Mouse (Mus musculus) midbrain, embryonic 15.5 days (tissue): ENCODE data around the gene Ccdc157. TPM values are rescaled to one million over a fixed set of nuclear protein-coding genes. Genes with fewer than 3 reads are reported as not detected.
"Not testable (repeated sequence)": the region's sequence is repeated elsewhere in the genome, so short reads cannot be mapped to it uniquely, and the experiment has no call there.

ENCODE experiments used
- ATAC-seq: fragments of 200-750 bp; cut with Nextera tagmentation; replicated peaks from 2 replicates; pipeline ENCODE4 v1.8.0; 2017; ENCODE audit warnings: moderate TSS enrichment
- H3K27ac ChIP-seq: fragments of 300-500 bp; sonication (generic); 2 replicates; pipeline ENCODE4 v1.5.1; 2015; ENCODE audit warnings: mild to moderate bottlenecking, inconsistent platforms
- H3K27me3 ChIP-seq: fragments of 300-500 bp; sonication (generic); replicated peaks from 2 replicates; pipeline ENCODE4 v1.6.1; 2015; ENCODE audit warnings: inconsistent platforms
- H3K36me3 ChIP-seq: fragments of 300-500 bp; sonication (generic); replicated peaks from 2 replicates; pipeline ENCODE4 v1.6.1; 2015; ENCODE audit warnings: inconsistent platforms
- H3K4me1 ChIP-seq: fragments of 300-500 bp; sonication (generic); 2 replicates; pipeline ENCODE4 v1.6.1; 2015; ENCODE audit warnings: inconsistent platforms
- H3K4me2 ChIP-seq: fragments of 300-500 bp; sonication (generic); 2 replicates; pipeline ENCODE4 v1.6.1; 2015; ENCODE audit warnings: inconsistent platforms, mild to moderate bottlenecking, moderate library complexity
- H3K4me3 ChIP-seq: fragments of 300-500 bp; sonication (generic); 2 replicates; pipeline ENCODE4 v1.5.1; 2015; ENCODE audit warnings: mild to moderate bottlenecking, inconsistent platforms
- H3K9ac ChIP-seq: fragments of 300-500 bp; sonication (generic); 2 replicates; pipeline ENCODE4 v1.6.1; 2015; ENCODE audit warnings: mild to moderate bottlenecking, inconsistent platforms
- H3K9me3 ChIP-seq: fragments of 300-500 bp; sonication (generic); 2 replicates; pipeline ENCODE4 v1.6.1; 2016; ENCODE audit warnings: inconsistent platforms
- WGBS: fragments of 180-500 bp; shearing (Covaris S2); methylation state at CpG from one replicate; pipeline ENCODE4 v1.1.7; 2015; ENCODE audit warnings: mixed read lengths; 5-methylcytosine and 5-hydroxymethylcytosine counted together
- polyA plus RNA-seq: library from polyadenylated mRNA; unstranded; fragments of >200 nt; fragmentation: Nextera tagmentation; extraction: Ambion mirVana; gene quantifications from 2 replicates; pipeline ENCODE4 v1.2.1, GENCODE M21; 2015

The Ccdc157 gene
- polyA plus RNA-seq, 1 experiment from 2014 or later = 9.0 TPM

GRCm38 (mm10) chr11:4122226-4122625, 37.9 kb downstream of the Ccdc157 start:
- Histone ChIP-seq H3K9me3 (no peaks in the 10 kb centered on the region), H3K4me2 (no peak overlapping the region), H3K9ac (no peak overlapping the region), H3K27ac (no peak overlapping the region), H3K36me3 (no peaks in the 10 kb centered on the region), H3K4me1 (peaks cover 12% of the 10 kb centered on the region; the same call in 1 of the 2 replicates), H3K4me3 (no peak overlapping the region), H3K27me3 (no peaks in the 10 kb centered on the region)
- ATAC-seq = no peak
- 90% methylated on average over 5 of the region's 5 CpGs for WGBS

- no peak overlapping the region for H3K9ac ChIP-seq
- WGBS = 86% methylated on average over 3 of the region's 3 CpGs
Observed at GRCm38 (mm10) chr11:4121691-4122090, 38.4 kb downstream of the Ccdc157 start.

GRCm38 (mm10) chr11:4119635-4120034, 40.5 kb downstream of the Ccdc157 start:
- Histone ChIP-seq H3K27me3 (no peaks in the 10 kb centered on the region), H3K4me2 (no peak overlapping the region)
- WGBS = 84% methylated on average over 5 of the region's 5 CpGs

More at GRCm38 (mm10) chr11:4121691-4122090, 38.4 kb downstream of the Ccdc157 start:
- ATAC-seq = no peak
- H3K4me3 ChIP-seq = no peak overlapping the region
- no peak overlapping the region for H3K4me2 ChIP-seq
- H3K27me3 ChIP-seq = no peaks in the 10 kb centered on the region
- peaks cover 17% of the 10 kb centered on the region; the same call in 1 of the 2 replicates for H3K4me1 ChIP-seq
- H3K27ac ChIP-seq = no peak overlapping the region
- H3K9me3 ChIP-seq = no peaks in the 10 kb centered on the region
- H3K36me3 ChIP-seq = no peaks in the 10 kb centered on the region

GRCm38 (mm10) chr11:4118081-4118921, 41.8 kb downstream of the Ccdc157 start:
- Histone ChIP-seq H3K9ac (peak overlapping the region; percentile 66), H3K27me3 (no peaks in the 10 kb centered on the region), H3K4me1 (peaks cover 22% of the 10 kb centered on the region; the same call in 1 of the 2 replicates), H3K27ac (peak overlapping the region; percentile 64; the same call in 1 of the 2 replicates), H3K4me2 (peak overlapping the region; percentile 87), H3K9me3 (no peaks in the 10 kb centered on the region), H3K4me3 (peak overlapping the region; percentile 57), H3K36me3 (no peaks in the 10 kb centered on the region)
- ATAC-seq = peak; percentile 70
- 2% methylated on average over 41 of the region's 41 CpGs for WGBS

More at GRCm38 (mm10) chr11:4119635-4120034, 40.5 kb downstream of the Ccdc157 start:
- no peak overlapping the region for H3K27ac ChIP-seq
- ATAC-seq = no peak
- H3K4me1 ChIP-seq = peaks cover 22% of the 10 kb centered on the region; the same call in 1 of the 2 replicates
- no peak overlapping the region for H3K9ac ChIP-seq
- no peaks in the 10 kb centered on the region for H3K9me3 ChIP-seq
- H3K36me3 ChIP-seq = no peaks in the 10 kb centered on the region
- no peak overlapping the region for H3K4me3 ChIP-seq

- Histone ChIP-seq H3K4me3 (peak overlapping the region; percentile 57), H3K4me2 (peak overlapping the region; percentile 87), H3K36me3 (no peaks in the 10 kb centered on the region), H3K27ac (no peak overlapping the region), H3K4me1 (peaks cover 22% of the 10 kb centered on the region; the same call in 1 of the 2 replicates), H3K9ac (peak overlapping the region; percentile 66), H3K27me3 (no peaks in the 10 kb centered on the region), H3K9me3 (no peaks in the 10 kb centered on the region)
- ATAC-seq = 0 out of 2 replicates have a peak, but pooled peaks have one; percentile 7
- 17% methylated on average over 3 of the region's 3 CpGs for WGBS
Observed at GRCm38 (mm10) chr11:4117372-4118071, 42.6 kb downstream of the Ccdc157 start.

GRCm38 (mm10) chr11:4116458-4117141, 43.5 kb downstream of the Ccdc157 start:
- Histone ChIP-seq H3K4me2 (no peak overlapping the region; the same call in 1 of the 2 replicates), H3K27me3 (no peaks in the 10 kb centered on the region), H3K9me3 (no peaks in the 10 kb centered on the region), H3K27ac (no peak overlapping the region), H3K4me1 (peaks cover 22% of the 10 kb centered on the region; the same call in 1 of the 2 replicates), H3K9ac (no peak overlapping the region), H3K36me3 (no peaks in the 10 kb centered on the region), H3K4me3 (no peak overlapping the region)
- 66% methylated on average over 11 of the region's 11 CpGs for WGBS
- ATAC-seq = no peak

GRCm38 (mm10) chr11:4115407-4115806, 44.7 kb downstream of the Ccdc157 start:
- ATAC-seq = no peak
- Histone ChIP-seq H3K4me1 (peaks cover 22% of the 10 kb centered on the region; the same call in 1 of the 2 replicates), H3K4me3 (no peak overlapping the region), H3K36me3 (no peaks in the 10 kb centered on the region), H3K9ac (no peak overlapping the region), H3K9me3 (no peaks in the 10 kb centered on the region), H3K4me2 (no peak overlapping the region), H3K27me3 (no peaks in the 10 kb centered on the region), H3K27ac (no peak overlapping the region)
- WGBS = 93% methylated on average over 4 of the region's 4 CpGs

- H3K4me1 ChIP-seq = peaks cover 22% of the 10 kb centered on the region; the same call in 1 of the 2 replicates
- H3K27ac ChIP-seq, H3K4me3 ChIP-seq, H3K27me3 ChIP-seq, H3K4me2 ChIP-seq, H3K36me3 ChIP-seq, ATAC-seq, H3K9me3 ChIP-seq, H3K9ac ChIP-seq: not testable (repeated sequence)
- 76% methylated on average over 6 of the region's 6 CpGs for WGBS
Observed at GRCm38 (mm10) chr11:4114541-4114940, 45.6 kb downstream of the Ccdc157 start.

- Histone ChIP-seq H3K4me3 (no peak overlapping the region), H3K4me2 (no peak overlapping the region), H3K9me3 (no peaks in the 10 kb centered on the region), H3K27me3 (no peaks in the 10 kb centered on the region), H3K36me3 (no peaks in the 10 kb centered on the region), H3K4me1 (peaks cover 22% of the 10 kb centered on the region; the same call in 1 of the 2 replicates), H3K9ac (no peak overlapping the region), H3K27ac (no peak overlapping the region)
- ATAC-seq = no peak
- WGBS = 85% methylated on average over 6 of the region's 6 CpGs
Observed at GRCm38 (mm10) chr11:4113970-4114369, 46.1 kb downstream of the Ccdc157 start.

GRCm38 (mm10) chr11:4113496-4113895, 46.6 kb downstream of the Ccdc157 start:
- Histone ChIP-seq H3K4me2 (no peak overlapping the region), H3K9me3 (no peaks in the 10 kb centered on the region), H3K27me3 (no peaks in the 10 kb centered on the region), H3K27ac (no peak overlapping the region), H3K4me1 (peaks cover 22% of the 10 kb centered on the region; the same call in 1 of the 2 replicates), H3K36me3 (no peaks in the 10 kb centered on the region), H3K4me3 (no peak overlapping the region), H3K9ac (no peak overlapping the region)
- 88% methylated on average over 4 of the region's 4 CpGs for WGBS
- no peak for ATAC-seq

GRCm38 (mm10) chr11:4112861-4113260, 47.2 kb downstream of the Ccdc157 start:
- Histone ChIP-seq H3K36me3 (no peaks in the 10 kb centered on the region), H3K4me1 (peaks cover 16% of the 10 kb centered on the region; the same call in 1 of the 2 replicates), H3K27ac (no peak overlapping the region), H3K9me3 (no peaks in the 10 kb centered on the region), H3K9ac (no peak overlapping the region), H3K27me3 (no peaks in the 10 kb centered on the region), H3K4me3 (no peak overlapping the region), H3K4me2 (no peak overlapping the region)
- ATAC-seq = no peak
- WGBS = 90% methylated on average over 6 of the region's 6 CpGs

- ATAC-seq = no peak
- WGBS = 89% methylated on average over 4 of the region's 4 CpGs
- Histone ChIP-seq H3K36me3 (no peaks in the 10 kb centered on the region), H3K4me3 (no peak overlapping the region), H3K27me3 (no peaks in the 10 kb centered on the region), H3K4me1 (0 out of 2 replicates have a peak, but pooled peaks cover 8% of the 10 kb centered on the region), H3K4me2 (no peak overlapping the region), H3K9me3 (no peaks in the 10 kb centered on the region), H3K9ac (no peak overlapping the region), H3K27ac (no peak overlapping the region)
Observed at GRCm38 (mm10) chr11:4112033-4112432, 48.1 kb downstream of the Ccdc157 start.
